In genomic region chr10:59837490-59837889, GRCm38 (mm10) we compare ENCODE assay signal across 27 mouse cellular contexts.
"Had no signal": no experiment of that assay in that cellular context is flagged by ENCODE, and none has a peak within 500 bp of the region (broad histone marks: within the 10 kb centered on the region; RNA-seq: fewer than 3 reads in every experiment).

No protein-coding gene starts in this region.

- H3K4me1 ChIP-seq: heart, embryonic 10.5 days; heart, embryonic 13.5 days; heart, embryonic 15.5 days; hindbrain, embryonic 12.5 days; limb, embryonic 13.5 days; limb, embryonic 15.5 days; liver, embryonic 12.5 days had no signal

- H3K36me3 ChIP-seq: heart, embryonic 15.5 days had no signal

- H3K27me3 ChIP-seq: heart, embryonic 13.5 days; heart, embryonic 15.5 days; hindbrain, embryonic 12.5 days; limb, embryonic 13.5 days; limb, embryonic 15.5 days; liver, embryonic 12.5 days had no signal

- H3K9me3 ChIP-seq: heart, embryonic 10.5 days; heart, embryonic 15.5 days; hindbrain, embryonic 12.5 days; limb, embryonic 13.5 days; limb, embryonic 15.5 days; liver, embryonic 12.5 days had no signal

- ATAC-seq: forebrain, embryonic 16.5 days; hindbrain, embryonic 16.5 days; inflammation-experienced regulatory T-cells, adult 6 months; liver, embryonic 12.5 days had no signal

- DNase-seq: gastrocnemius, adult 2 months; gastrocnemius, postnatal 10 days; gastrocnemius, postnatal 25 days; heart, adult 18-20 months; heart, postnatal 14 days; heart, postnatal 36 days; kidney, adult 11 months; kidney, adult 2 months; kidney, adult 9 months; kidney, postnatal 10 days; kidney, postnatal 25 days; kidney, postnatal 4 days; layer of hippocampus, adult 9-11 months; layer of hippocampus, postnatal 36 days; left cerebral cortex, postnatal 4 days had no signal

- H3K9ac ChIP-seq: heart, embryonic 13.5 days; heart, embryonic 15.5 days; hindbrain, embryonic 12.5 days; hindbrain, embryonic 14.5 days; limb, embryonic 13.5 days; limb, embryonic 15.5 days; liver, embryonic 12.5 days had no signal

- H3K4me3 ChIP-seq: gastrocnemius, adult 2 months; heart, embryonic 10.5 days; heart, embryonic 13.5 days; heart, embryonic 15.5 days; hindbrain, embryonic 12.5 days; layer of hippocampus, adult 2 months; limb, embryonic 13.5 days; limb, embryonic 15.5 days; liver, embryonic 12.5 days had no signal

- H3K4me2 ChIP-seq: heart, embryonic 13.5 days; heart, embryonic 15.5 days; hindbrain, embryonic 12.5 days; hindbrain, embryonic 14.5 days; limb, embryonic 13.5 days; limb, embryonic 15.5 days; liver, embryonic 12.5 days had no signal

- H3K27ac ChIP-seq: gastrocnemius, adult 2 months; heart, embryonic 10.5 days; heart, embryonic 13.5 days; heart, embryonic 15.5 days; hindbrain, embryonic 12.5 days; hindbrain, embryonic 14.5 days; layer of hippocampus, adult 2 months; limb, embryonic 13.5 days; limb, embryonic 15.5 days; liver, embryonic 12.5 days had no signal
